In the genomic region with DNA sequence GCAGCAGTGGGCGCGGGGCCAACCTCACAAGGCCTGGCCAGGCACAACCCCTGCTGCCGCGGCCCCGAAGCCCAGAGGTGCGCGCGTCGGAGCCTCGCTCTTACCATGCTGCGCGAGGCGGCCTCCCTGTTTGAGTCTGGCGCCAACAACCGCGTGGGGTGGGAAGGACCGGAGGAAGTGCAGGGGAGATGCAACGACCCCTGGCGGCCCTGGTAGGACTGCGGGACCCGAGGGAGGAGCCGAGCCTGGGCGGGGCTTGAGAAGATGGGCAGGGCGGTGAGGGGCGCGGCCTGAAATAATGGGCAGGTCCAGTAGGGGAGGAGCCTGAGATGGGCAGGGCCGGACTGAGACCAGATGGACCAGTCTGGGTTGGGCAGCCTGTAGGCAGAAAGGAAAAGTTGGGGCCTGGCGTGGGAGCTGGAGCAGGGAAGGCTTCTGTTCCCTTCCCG, we compare ENCODE assay signal across 8 mouse cellular contexts. TPM values are rescaled to one million over a fixed set of nuclear protein-coding genes. Genes with fewer than 3 reads are reported as not detected.
DNase-seq lines count a peak whose midpoint lies in the region; ATAC-seq and TF ChIP-seq lines count a peak whose summit lies in the region.

Gene Mnd1 (minus strand): TSS at position 229 of the 449 bp plus-strand sequence.

- TF ChIP-seq CTCF in CH12.LX (conservative IDR thresholded peaks at IDR 0.05 in 1 of 2, IDR thresholded peaks at IDR 0.05 in 1 of 2; ENCODE audit: low read depth in 2 of 2, low read length in 2 of 2) = peak in 1 of 2 experiments; percentile 92; a peak in 2 of 4 replicates

- under 1% methylated on average over 29 of the region's 29 CpGs for WGBS in forebrain, embryonic 11.5 days
- under 1% methylated on average over 29 of the region's 29 CpGs for WGBS in heart, embryonic 16.5 days
- under 1% methylated on average over 29 of the region's 29 CpGs for WGBS in liver, embryonic 15.5 days (ENCODE audit: insufficient replicate concordance)
- under 1% methylated on average over 29 of the region's 29 CpGs for WGBS in neural tube, embryonic 12.5 days

- TF ChIP-seq RAD21 in CH12.LX (IDR thresholded peaks at IDR 0.05; ENCODE audit: low read depth, low read length) = peak; percentile 52

- no peaks in the 10 kb centered on the region for H3K27me3 ChIP-seq in CH12.LX (replicated peaks)
- H3K27me3 ChIP-seq in forebrain, embryonic 11.5 days (ENCODE audit: control insufficient read depth, insufficient read depth, low read length) = no peaks in the 10 kb centered on the region
- no peaks in the 10 kb centered on the region for H3K27me3 ChIP-seq in heart, embryonic 16.5 days (ENCODE audit: control insufficient read depth, insufficient read depth, low read length)
- no peaks in the 10 kb centered on the region for H3K27me3 ChIP-seq in liver, embryonic 15.5 days
- no peaks in the 10 kb centered on the region for H3K27me3 ChIP-seq in neural tube, embryonic 12.5 days (replicated peaks)

- H3K4me3 ChIP-seq in CH12.LX (replicated peaks in 1 of 3; ENCODE audit: low read depth in 2 of 3, low read length in 2 of 3, poor library complexity in 1 of 3) = peak within 1 kb of the TSS; percentile 48 to 74 (median 73)
- H3K4me3 ChIP-seq in forebrain, embryonic 11.5 days (ENCODE audit: low read depth, low read length) = peak within 1 kb of the TSS; percentile 48
- H3K4me3 ChIP-seq in heart, embryonic 16.5 days (ENCODE audit: low read length) = peak within 1 kb of the TSS; percentile 74
- peak within 1 kb of the TSS; percentile 76 for H3K4me3 ChIP-seq in liver, embryonic 15.5 days (replicated peaks)
- peak within 1 kb of the TSS; percentile 45 for H3K4me3 ChIP-seq in neural tube, embryonic 12.5 days

- peaks cover 4 to 43% of the 10 kb centered on the region in 2 experiments; a peak in 3 of 4 replicates for H3K4me1 ChIP-seq in CH12.LX (ENCODE audit: control insufficient read depth in 1 of 2, insufficient read depth in 2 of 2)
- no peaks in the 10 kb centered on the region for H3K4me1 ChIP-seq in forebrain, embryonic 11.5 days (replicated peaks; ENCODE audit: control insufficient read depth, insufficient read depth, low read length)
- H3K4me1 ChIP-seq in heart, embryonic 16.5 days (ENCODE audit: control insufficient read depth, insufficient read depth, low read length) = peaks cover 3% of the 10 kb centered on the region; the same call in 1 of the 2 replicates
- H3K4me1 ChIP-seq in liver, embryonic 15.5 days (replicated peaks) = peaks cover 22% of the 10 kb centered on the region
- peaks cover 7% of the 10 kb centered on the region; the same call in 1 of the 2 replicates for H3K4me1 ChIP-seq in neural tube, embryonic 12.5 days

- ATAC-seq in forebrain, embryonic 11.5 days (replicated peaks; ENCODE audit: low FRiP score) = peak; percentile 100
- ATAC-seq in heart, embryonic 16.5 days (replicated peaks; ENCODE audit: extremely low read depth, insufficient read depth, low FRiP score) = peak; percentile 99
- peak; percentile 96 for ATAC-seq in liver, embryonic 15.5 days (ENCODE audit: insufficient read depth)
- ATAC-seq in neural tube, embryonic 12.5 days (ENCODE audit: low FRiP score, low read depth) = peak; percentile 98

- H3K4me2 ChIP-seq in CH12.LX (ENCODE audit: insufficient read depth, low read depth, poor library complexity, severe bottlenecking) = peak within 1 kb of the TSS; percentile 74
- H3K4me2 ChIP-seq in forebrain, embryonic 11.5 days (ENCODE audit: low read depth, low read length, severe bottlenecking) = peak within 1 kb of the TSS; percentile 98
- peak within 1 kb of the TSS; percentile 100 for H3K4me2 ChIP-seq in heart, embryonic 16.5 days (ENCODE audit: low read depth, low read length)
- peak within 1 kb of the TSS; percentile 100 for H3K4me2 ChIP-seq in liver, embryonic 15.5 days
- H3K4me2 ChIP-seq in neural tube, embryonic 12.5 days (replicated peaks) = peak within 1 kb of the TSS; percentile 96

- peak within 1 kb of the TSS; percentile 86 for H3K9ac ChIP-seq in CH12.LX (ENCODE audit: insufficient read depth, low read depth)
- H3K9ac ChIP-seq in forebrain, embryonic 11.5 days (ENCODE audit: low read length) = peak within 1 kb of the TSS; percentile 76
- peak within 1 kb of the TSS; percentile 87 for H3K9ac ChIP-seq in heart, embryonic 16.5 days (ENCODE audit: low read length)
- H3K9ac ChIP-seq in liver, embryonic 15.5 days = peak within 1 kb of the TSS; percentile 91
- peak within 1 kb of the TSS; percentile 56 for H3K9ac ChIP-seq in neural tube, embryonic 12.5 days

- DNase-seq in CH12.LX (ENCODE audit: extremely low read depth) = peak; percentile 95
- peak; percentile 97 for DNase-seq in c-Kit-positive CD71-positive TER-119-negative erythroid progenitor cells, embryonic 14.5 days (ENCODE audit: low read depth)
- peak; percentile 100 for DNase-seq in forebrain, embryonic 11.5 days (ENCODE audit: low spot score)
- peak; percentile 98 to 99 for DNase-seq in kidney, postnatal 36 days
- DNase-seq in telencephalon, adult 2 months (ENCODE audit: low read depth, low spot score) = peak; percentile 86

- dilution Hi-C loops in CH12.LX (cut with MboI; ENCODE audit: extremely low pct_ligation_motif_present, extremely low pct_unique_long_range_greater_than_20kb, low sequenced_read_pairs) = no loop called here

- H3K79me2 ChIP-seq in CH12.LX (replicated peaks; ENCODE audit: control insufficient read depth, extremely low read depth, insufficient read depth, poor library complexity, severe bottlenecking) = peaks cover 3% of the 10 kb centered on the region

- peak within 1 kb of the TSS; percentile 62 for H3K27ac ChIP-seq in CH12.LX (ENCODE audit: insufficient read depth, low read depth)
- no peak within 1 kb of the TSS for H3K27ac ChIP-seq in forebrain, embryonic 11.5 days (ENCODE audit: low read depth, low read length)
- H3K27ac ChIP-seq in heart, embryonic 16.5 days (ENCODE audit: low read length) = peak within 1 kb of the TSS; percentile 61
- H3K27ac ChIP-seq in liver, embryonic 15.5 days (replicated peaks) = peak within 1 kb of the TSS; percentile 91
- no peak within 1 kb of the TSS for H3K27ac ChIP-seq in neural tube, embryonic 12.5 days

- in situ Hi-C loops in CH12.LX (cut with MboI; ENCODE audit: low pct_ligation_motif_present, low pct_unique_long_range_greater_than_20kb, low sequenced_read_pairs) = loop anchor here (25.0 kb wide), 1 partner anchor 382 kb away; no protein-coding TSS in a partner anchor

- peak; percentile 79 for TF ChIP-seq POLR2A in CH12.LX (IDR thresholded peaks at IDR 0.05; ENCODE audit: low read depth, low read length)

- peaks cover 5% of the 10 kb centered on the region for H3K9me3 ChIP-seq in CH12.LX (replicated peaks; ENCODE audit: low read length)
- no peaks in the 10 kb centered on the region for H3K9me3 ChIP-seq in forebrain, embryonic 11.5 days (ENCODE audit: control insufficient read depth, low read length)
- no peaks in the 10 kb centered on the region for H3K9me3 ChIP-seq in heart, embryonic 16.5 days (replicated peaks; ENCODE audit: control insufficient read depth, low read length)
- no peaks in the 10 kb centered on the region for H3K9me3 ChIP-seq in liver, embryonic 15.5 days (replicated peaks)
- no peaks in the 10 kb centered on the region for H3K9me3 ChIP-seq in neural tube, embryonic 12.5 days

- peaks cover 0 to 11% of the 10 kb centered on the region in 2 experiments for H3K36me3 ChIP-seq in CH12.LX (replicated peaks in 1 of 2; ENCODE audit: control insufficient read depth in 1 of 2, insufficient read depth in 1 of 2, low read length in 1 of 2)
- H3K36me3 ChIP-seq in forebrain, embryonic 11.5 days (ENCODE audit: control insufficient read depth, insufficient read depth, low read length) = no peaks in the 10 kb centered on the region
- no peaks in the 10 kb centered on the region; the same call in 1 of the 2 replicates for H3K36me3 ChIP-seq in heart, embryonic 16.5 days (ENCODE audit: control insufficient read depth, insufficient read depth)
- no peaks in the 10 kb centered on the region for H3K36me3 ChIP-seq in liver, embryonic 15.5 days (replicated peaks)
- peaks cover 17% of the 10 kb centered on the region for H3K36me3 ChIP-seq in neural tube, embryonic 12.5 days

- TF ChIP-seq EP300 in CH12.LX (IDR thresholded peaks at IDR 0.05; ENCODE audit: low read length) = no peak

TF ChIP-seq in CH12.LX, 34 proteins besides CTCF, POLR2A, EP300 and RAD21 (continues in another document):
- peak; percentile 82; the same call in 1 of the 2 replicates for TF ChIP-seq IRF4 (IDR thresholded peaks at IDR 0.05; ENCODE audit: low read depth, low read length)
- TF ChIP-seq NRF1 (IDR thresholded peaks at IDR 0.05; ENCODE audit: low read depth, low read length) = peak; percentile 59; the same call in 1 of the 2 replicates
- TF ChIP-seq USF2 (conservative IDR thresholded peaks at IDR 0.05; ENCODE audit: low read depth, low read length) = no peak
- TF ChIP-seq HCFC1 (IDR thresholded peaks at IDR 0.05; ENCODE audit: low read depth, low read length) = peak; percentile 60; the same call in 1 of the 2 replicates
- TF ChIP-seq MAZ (IDR thresholded peaks at IDR 0.05; ENCODE audit: low read depth, low read length) = no peak; the same call in 1 of the 2 replicates
- TF ChIP-seq GABPA (IDR thresholded peaks at IDR 0.05; ENCODE audit: insufficient replicate concordance, low read depth, low read length) = no peak
- no peak; the same call in 1 of the 2 replicates for TF ChIP-seq RCOR1 (conservative IDR thresholded peaks at IDR 0.05; ENCODE audit: low read depth, low read length)
- TF ChIP-seq NELFE (IDR thresholded peaks at IDR 0.05; ENCODE audit: low read depth, low read length) = peak; percentile 78; the same call in 1 of the 2 replicates
- no peak for TF ChIP-seq USF1 (IDR thresholded peaks at IDR 0.05; ENCODE audit: low read depth, low read length)
- TF ChIP-seq MEF2A (IDR thresholded peaks at IDR 0.05; ENCODE audit: borderline replicate concordance, low read depth, low read length) = peak; percentile 83
- no peak for TF ChIP-seq CHD1 (IDR thresholded peaks at IDR 0.05; ENCODE audit: low read depth, low read length)
- no peak for TF ChIP-seq ZKSCAN1 (IDR thresholded peaks at IDR 0.05; ENCODE audit: borderline replicate concordance, low read depth, low read length)
- peak; percentile 73 for TF ChIP-seq SMC3 (IDR thresholded peaks at IDR 0.05; ENCODE audit: low read depth, low read length)
- no peak for TF ChIP-seq ETS1 (conservative IDR thresholded peaks at IDR 0.05; ENCODE audit: low read depth, low read length)
- peak; percentile 98 for TF ChIP-seq MXI1 (IDR thresholded peaks at IDR 0.05; ENCODE audit: low read depth, low read length)
- TF ChIP-seq JUND (conservative IDR thresholded peaks at IDR 0.05; ENCODE audit: low read depth, low read length) = no peak

RNA-seq across cellular contexts. Expression of gene Mnd1, which starts in this region (rescaled TPM):
- total RNA-seq in CH12.LX (2012; rRNA removed) (13.4 and 14.2 TPM in 2 replicates), CH12.LX (2014; rRNA removed) (23.1 and 24.4 TPM in 2 replicates)
- polyA plus RNA-seq in CH12.LX (2012; ENCODE audit: insufficient read length, low read depth) = 19.0 and 24.0 TPM in 2 replicates
- 8.7 and 12.1 TPM in 2 replicates for polyA plus RNA-seq in forebrain, embryonic 11.5 days (2014; fragmentation: Nextera tagmentation; extraction: Ambion mirVana)
- polyA plus RNA-seq in heart, embryonic 16.5 days (2015; fragmentation: Nextera tagmentation; extraction: Ambion mirVana) = 8.5 and 10.6 TPM in 2 replicates
- 4.7 and 6.8 TPM in 2 replicates for polyA plus RNA-seq in liver, embryonic 15.5 days (2015; fragmentation: Nextera tagmentation; extraction: Ambion mirVana)
- 5.5 and 6.2 TPM in 2 replicates for polyA plus RNA-seq in neural tube, embryonic 12.5 days (2016; fragmentation: Nextera tagmentation; extraction: Ambion mirVana)

Comparison
In these comparisons a context has a peak if more than half of its experiments do, and no peak if none do; other contexts are left out.
1. H3K27ac ChIP-seq: peak in CH12.LX (single experiment), heart, embryonic 16.5 days (single experiment) and liver, embryonic 15.5 days (single experiment); none in forebrain, embryonic 11.5 days (single experiment) and neural tube, embryonic 12.5 days (single experiment).
2. Peak in every context shown above with its lines, with median percentiles within 50 percentile points of each other: DNase-seq, H3K4me2 ChIP-seq, H3K4me3 ChIP-seq, H3K9ac ChIP-seq and ATAC-seq.